Mouse (Mus musculus) left cerebral cortex, adult 11 months (tissue): ENCODE measurements around the gene Ctdsp2.
A peak's percentile ranks its signal among the peaks of the same experiment; 100 is the strongest.

Source experiments
- DNase-seq: peaks from one replicate; pipeline ENCODE4 v3.0.0; 2022; ENCODE audit warnings: low spot score

Gene Ctdsp2

GRCm38 (mm10) chr10:126990313-126991056, 12.0 kb downstream of the Ctdsp2 start:
- peak; percentile 75 for DNase-seq

GRCm38 (mm10) chr10:126991676-126992075, 13.2 kb downstream of the Ctdsp2 start:
- no peak for DNase-seq

- no peak for DNase-seq
Measured at GRCm38 (mm10) chr10:126993621-126994020, 15.1 kb downstream of the Ctdsp2 start.

GRCm38 (mm10) chr10:126997340-126998113, 19.0 kb downstream of the Ctdsp2 start:
- DNase-seq = no peak

GRCm38 (mm10) chr10:127000529-127000928, 22.0 kb downstream of the Ctdsp2 start, which contains the start of gene Avil:
Gene Avil (plus strand): TSS chr10:127000709.
- no peak for DNase-seq

- no peak for DNase-seq
Measured at GRCm38 (mm10) chr10:127001297-127001696, 22.8 kb downstream of the Ctdsp2 start.

GRCm38 (mm10) chr10:127002056-127002455, 23.5 kb downstream of the Ctdsp2 start:
- no peak for DNase-seq

- DNase-seq = no peak
Measured at GRCm38 (mm10) chr10:127002765-127003164, 24.2 kb downstream of the Ctdsp2 start.

GRCm38 (mm10) chr10:127003334-127003733, 24.8 kb downstream of the Ctdsp2 start:
- DNase-seq = no peak

GRCm38 (mm10) chr10:127003806-127004205, 25.3 kb downstream of the Ctdsp2 start:
- DNase-seq = no peak

- DNase-seq = no peak
Measured at GRCm38 (mm10) chr10:127016488-127016887, 38.0 kb downstream of the Ctdsp2 start.

GRCm38 (mm10) chr10:127017071-127017470, 38.6 kb downstream of the Ctdsp2 start:
- no peak for DNase-seq

GRCm38 (mm10) chr10:127018422-127018821, 39.9 kb downstream of the Ctdsp2 start:
- no peak for DNase-seq

- peak; percentile 67 for DNase-seq
Measured at GRCm38 (mm10) chr10:127030336-127031296, 52.1 kb downstream of the Ctdsp2 start, which contains the start of gene Tsfm. Gene Tsfm (minus strand): TSS chr10:127030840.

- DNase-seq = no peak
Measured at GRCm38 (mm10) chr10:127033301-127033741, 54.8 kb downstream of the Ctdsp2 start.

GRCm38 (mm10) chr10:127036273-127036672, 57.8 kb downstream of the Ctdsp2 start:
- no peak for DNase-seq

GRCm38 (mm10) chr10:127037641-127038040, 59.1 kb downstream of the Ctdsp2 start:
- no peak for DNase-seq

GRCm38 (mm10) chr10:127040569-127041214, 62.2 kb downstream of the Ctdsp2 start:
- DNase-seq = no peak

- no peak for DNase-seq
Measured at GRCm38 (mm10) chr10:127041274-127041766, 62.8 kb downstream of the Ctdsp2 start, which contains the start of the genes Mettl1 and Eef1akmt3. Gene Mettl1 (plus strand): TSS chr10:127041414. Gene Eef1akmt3 (minus strand): TSS chr10:127041513.

- DNase-seq = peak; percentile 84
Measured at GRCm38 (mm10) chr10:127041774-127042338, 63.3 kb downstream of the Ctdsp2 start.
